Mouse (Mus musculus) MEL (cell line): ENCODE measurements around the gene Tbr1.

Experiments
- CTCF ChIP-seq, 3 experiments: IDR thresholded peaks in 2 of 3; conservative IDR thresholded peaks in 1 of 3; 2 replicates each; pipeline ENCODE4 v1.5.1; 2011 to 2012; ENCODE audit warnings: low read length in 3 of 3, low read depth in 2 of 3, mild to moderate bottlenecking in 2 of 3, improper control_type of control experiment in 1 of 3, inconsistent platforms in 1 of 3, mixed read lengths in 1 of 3, moderate library complexity in 1 of 3; ENCODE audit not compliant: control insufficient read depth in 1 of 3, insufficient read depth in 1 of 3, poor library complexity in 1 of 3, severe bottlenecking in 1 of 3
- E2F4 ChIP-seq: IDR thresholded peaks from 2 replicates; pipeline ENCODE4 v1.6.1; 2011; ENCODE audit warnings: low read depth, low read length, improper control_type of control experiment, borderline replicate concordance
- GATA1 ChIP-seq: IDR thresholded peaks from 2 replicates; pipeline ENCODE4 v1.6.1; 2011; ENCODE audit warnings: low read depth, low read length, improper control_type of control experiment
- MAFK ChIP-seq: IDR thresholded peaks from 2 replicates; pipeline ENCODE4 v1.6.1; 2011; ENCODE audit warnings: low read depth, mild to moderate bottlenecking, low read length, improper control_type of control experiment, borderline replicate concordance
- POLR2A ChIP-seq, 2 experiments: IDR thresholded peaks; 2 replicates each; pipeline ENCODE4 v1.6.1; 2011 to 2012; ENCODE audit warnings: low read length in 2 of 2, mild to moderate bottlenecking in 2 of 2, control low read depth in 1 of 2, improper control_type of control experiment in 1 of 2, low read depth in 1 of 2, moderate library complexity in 1 of 2; ENCODE audit not compliant: control insufficient read depth in 1 of 2, insufficient read depth in 1 of 2, poor library complexity in 1 of 2
- ZC3H11A ChIP-seq: IDR thresholded peaks from 2 replicates; pipeline ENCODE4 v1.6.1; 2012; ENCODE audit warnings: low read depth, mild to moderate bottlenecking, inconsistent platforms, low read length, improper control_type of control experiment

DNA sequence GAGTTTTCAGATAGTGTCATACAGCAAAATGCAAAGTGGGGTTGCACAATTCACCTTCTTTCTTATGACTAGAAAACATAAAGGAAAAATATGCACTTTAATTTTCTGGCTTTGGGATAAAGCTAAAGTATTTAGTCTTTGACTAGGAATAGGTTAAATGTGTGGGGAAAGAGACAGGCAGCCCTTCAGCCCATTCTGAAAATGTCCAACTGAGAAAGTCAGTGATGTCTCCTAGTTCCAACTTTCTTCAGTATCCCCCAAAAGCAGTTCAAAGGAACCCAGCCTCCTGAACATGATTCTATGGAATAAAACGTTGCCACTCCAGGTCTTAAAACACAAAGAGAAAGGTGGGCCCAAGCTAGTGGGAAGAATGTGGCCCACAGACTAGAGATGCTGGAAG is 6.7 kb downstream of the Tbr1 start:
- TF ChIP-seq GATA1 = no peak
- TF ChIP-seq POLR2A (IDR thresholded peaks at IDR 0.05; ENCODE audit: control insufficient read depth in 1 of 2, insufficient read depth in 1 of 2, low read depth in 1 of 2, low read length in 2 of 2, poor library complexity in 1 of 2) = no peak
- no peak for TF ChIP-seq CTCF (IDR thresholded peaks at IDR 0.05 in 2 of 3, conservative IDR thresholded peaks at IDR 0.05 in 1 of 3; ENCODE audit: control insufficient read depth in 1 of 3, insufficient read depth in 1 of 3, low read depth in 2 of 3, low read length in 3 of 3, poor library complexity in 1 of 3, severe bottlenecking in 1 of 3)
- no peak for TF ChIP-seq ZC3H11A
- no peak for TF ChIP-seq E2F4
- TF ChIP-seq MAFK = no peak
